Mouse (Mus musculus) cerebellum, adult 18-20 months (tissue): Measurements from ENCODE around the gene Kdm4a.

Experiments used
- DNase-seq, 2 experiments: peaks; one replicate each; pipeline ENCODE4 v3.0.0; 2021

Kdm4a gene

DNA sequence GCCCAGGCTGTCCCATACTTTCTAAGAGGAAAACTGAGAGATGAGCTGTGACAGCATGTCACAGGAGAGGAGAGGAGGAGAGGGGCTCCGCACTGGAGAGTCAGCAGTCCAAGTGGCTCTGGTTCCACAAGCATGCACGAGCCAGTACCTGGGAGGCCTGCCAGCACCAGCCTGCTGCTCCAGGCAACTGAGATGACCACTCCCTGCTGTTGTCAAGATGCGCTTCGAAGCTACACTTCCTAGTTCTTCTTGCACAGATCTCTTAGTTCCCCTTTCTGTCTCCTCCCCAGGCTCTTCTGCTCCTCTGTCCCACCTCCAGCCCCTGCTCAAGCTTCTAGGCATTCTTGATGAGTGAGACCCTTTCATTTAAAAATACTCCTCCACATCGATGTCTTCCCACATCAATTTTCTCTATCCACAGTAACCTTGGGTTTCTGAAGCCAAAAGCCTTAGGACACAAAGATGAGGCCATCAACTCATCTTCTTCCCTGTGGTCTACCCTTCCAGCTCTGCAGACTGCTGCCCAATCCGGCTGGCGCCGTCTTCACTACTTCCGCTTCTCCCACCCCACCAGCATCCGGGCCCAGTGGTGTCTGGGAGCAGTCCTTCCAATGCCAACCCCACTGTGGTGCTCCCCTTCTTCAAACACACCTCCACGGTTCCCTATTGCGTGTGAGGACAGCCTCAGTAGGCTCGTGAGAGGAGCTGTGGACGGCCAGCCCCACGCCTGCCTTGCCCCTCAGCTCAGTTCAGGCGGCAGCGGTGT is 27.6 kb downstream of the Kdm4a start:
- peak; percentile 91 to 93 for DNase-seq

DNA sequence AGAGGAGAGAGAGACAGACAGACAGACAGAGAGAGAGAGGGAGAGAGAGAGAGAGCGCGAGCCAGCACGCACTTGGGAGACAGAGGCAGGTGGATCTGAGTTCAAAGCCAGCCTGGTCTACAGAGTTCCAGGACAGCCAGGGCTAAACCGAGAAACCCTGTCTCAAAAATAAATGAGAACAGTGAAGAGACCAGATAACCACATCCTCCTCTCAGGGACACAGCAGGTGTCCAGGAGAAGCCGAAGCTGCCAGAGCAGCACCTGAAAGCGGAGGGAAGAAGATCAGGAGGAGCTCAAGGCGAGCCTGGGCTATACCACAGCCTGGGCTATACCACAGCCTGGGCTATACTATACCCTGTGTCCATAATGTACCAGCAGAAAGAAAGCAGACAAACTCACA is 29.0 kb downstream of the Kdm4a start:
- DNase-seq: no peak

DNA sequence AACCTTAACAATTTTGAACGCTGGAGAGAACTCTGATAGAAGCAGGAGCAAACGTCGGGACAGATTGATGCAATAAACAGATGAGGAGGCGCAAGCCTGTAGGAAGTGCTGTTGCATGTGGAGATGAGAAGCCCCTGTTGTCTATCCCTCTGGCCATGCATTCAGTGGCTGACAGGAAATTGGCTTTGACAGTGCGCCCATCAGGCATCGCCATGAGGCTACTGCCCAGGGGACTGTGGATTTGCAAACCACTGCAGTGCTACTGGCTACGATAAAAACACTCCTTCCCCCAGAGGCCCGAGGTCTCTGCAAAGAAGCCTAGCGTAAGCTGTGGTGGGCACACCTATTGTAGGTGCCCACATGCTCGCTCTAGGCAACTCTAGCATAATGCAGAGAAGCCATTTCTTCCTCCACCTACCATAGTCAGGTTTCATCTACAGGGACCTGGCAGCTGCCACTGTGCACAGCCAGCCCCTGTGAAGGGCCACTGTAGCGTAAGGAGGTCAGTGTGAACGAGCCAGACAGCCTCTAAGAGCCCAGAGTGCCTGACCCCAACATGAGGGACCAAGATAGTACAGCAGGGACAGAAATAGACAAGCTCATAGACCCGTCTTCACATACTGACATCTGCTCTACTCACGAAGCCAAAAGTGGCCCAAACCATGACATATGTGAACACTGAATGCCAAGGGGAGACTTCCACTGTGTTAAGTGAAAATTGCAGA is 29.7 kb downstream of the Kdm4a start:
- peak; percentile 76 to 86 for DNase-seq

DNA sequence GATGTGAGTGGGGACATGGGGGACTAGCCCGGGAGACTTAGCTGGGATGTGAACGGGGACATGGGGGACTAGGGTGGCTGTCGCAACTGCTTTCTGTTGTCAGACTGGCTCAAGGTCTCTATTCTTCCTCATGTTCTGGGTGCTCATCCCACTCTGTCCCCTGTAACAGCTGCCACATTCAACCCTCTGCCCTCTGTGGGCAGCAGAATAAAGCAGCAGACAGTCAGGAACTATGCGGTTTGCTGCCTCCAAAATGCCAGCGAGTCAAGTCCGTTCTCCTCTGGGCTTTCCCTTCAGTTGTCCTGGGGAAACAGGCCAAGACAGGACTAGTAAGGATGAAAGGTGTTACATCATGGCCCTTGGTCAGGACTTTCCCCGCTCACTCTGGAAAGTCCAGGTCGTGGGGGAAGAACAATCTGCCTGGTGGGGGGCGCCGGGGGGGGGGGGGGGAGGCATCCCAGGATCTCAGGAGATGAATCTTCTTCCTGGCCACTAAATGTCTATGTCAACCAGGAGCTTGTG is 30.7 kb downstream of the Kdm4a start:
- no peak for DNase-seq

DNA sequence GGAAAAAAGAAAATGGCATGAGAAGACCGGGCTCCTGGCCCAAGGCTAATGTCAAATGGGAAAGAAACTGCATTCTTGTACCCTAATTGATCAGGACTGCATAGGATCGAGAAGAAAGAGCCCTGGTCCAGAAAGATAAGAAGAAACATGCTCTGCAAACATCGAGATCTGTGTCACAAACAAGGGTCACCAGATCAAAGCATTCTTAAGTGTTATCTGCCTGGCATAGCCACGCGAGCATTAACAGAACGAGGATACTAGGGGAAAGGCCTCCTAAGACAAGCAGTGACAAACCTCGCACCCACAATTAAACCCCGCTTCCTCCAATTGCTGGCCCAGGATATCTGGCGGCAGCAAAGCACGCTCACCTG is 31.5 kb downstream of the Kdm4a start:
- no peak for DNase-seq

DNA sequence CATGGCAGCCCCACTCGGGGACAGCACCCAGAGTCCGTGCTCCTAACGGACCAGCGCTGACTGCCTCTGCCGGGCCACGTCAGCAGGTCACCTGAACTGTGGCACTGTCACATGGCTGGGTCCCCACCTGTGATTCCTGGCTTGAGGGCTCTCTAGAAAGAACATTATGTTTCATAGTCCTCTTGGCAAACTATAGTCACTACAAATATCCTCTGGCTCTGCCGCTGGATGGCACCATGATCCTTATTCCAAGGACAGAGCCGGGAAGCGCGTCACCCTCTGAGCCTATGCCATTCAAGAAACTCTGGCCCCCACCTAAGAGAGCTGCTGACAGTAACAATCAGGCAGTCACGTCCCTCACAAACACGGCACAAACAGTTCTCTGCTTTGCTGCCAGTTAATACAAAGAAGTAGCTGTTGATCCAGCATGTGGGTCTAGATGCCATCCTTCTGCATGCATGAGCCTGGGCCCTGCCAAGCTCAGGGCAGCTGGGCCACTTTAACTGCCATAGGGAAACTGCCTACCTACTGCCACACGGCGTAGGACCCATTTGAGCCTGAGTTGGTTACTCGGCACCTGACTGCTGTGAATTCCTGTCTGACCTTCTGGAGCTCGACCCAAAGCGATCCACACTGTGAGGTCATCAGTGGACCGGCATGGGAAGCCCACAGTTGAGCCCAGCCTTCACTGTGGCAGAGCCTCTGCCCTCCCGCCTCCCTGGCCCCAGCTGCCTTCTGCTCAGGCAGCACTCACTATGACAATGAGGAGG is 32.1 kb downstream of the Kdm4a start:
- DNase-seq: peak; percentile 50 to 57

DNA sequence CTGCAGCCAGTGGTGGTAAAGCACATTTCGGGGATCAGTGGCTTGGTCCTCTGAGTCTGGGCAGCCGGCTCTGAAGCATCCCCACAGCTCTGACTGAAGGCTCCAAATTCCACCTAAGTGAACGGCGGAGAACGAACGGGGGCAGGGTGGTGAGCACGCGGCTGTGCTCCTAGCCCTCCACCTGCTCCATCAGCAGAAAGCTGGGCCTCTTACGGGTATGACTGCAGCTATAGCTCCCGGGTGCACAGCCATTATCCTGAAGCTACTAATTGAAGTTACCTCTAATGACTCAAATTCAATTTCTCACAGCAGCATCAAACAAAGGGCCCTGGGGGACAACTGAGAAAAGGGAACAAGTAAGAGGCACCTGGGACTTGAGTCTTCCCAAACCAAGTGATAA is 32.8 kb downstream of the Kdm4a start:
- DNase-seq: no peak

DNA sequence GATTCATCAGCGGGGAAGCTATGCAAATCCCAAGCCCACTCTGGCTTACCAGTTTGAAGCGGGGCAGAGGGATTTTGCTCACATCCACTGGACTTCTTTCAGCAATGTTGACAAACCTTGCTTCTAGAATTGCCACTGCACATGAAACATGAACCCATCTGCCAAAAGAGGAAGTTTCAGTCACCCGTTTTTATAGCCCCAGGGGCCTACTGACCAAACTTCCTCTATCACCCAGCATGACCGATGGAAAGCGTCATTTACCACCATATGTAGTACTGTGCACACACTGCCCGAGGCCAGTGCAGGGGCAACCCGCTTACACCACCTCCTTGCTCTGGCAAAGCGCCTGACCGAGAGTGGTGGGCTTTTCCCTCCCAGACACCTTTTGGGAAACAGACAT is 35.5 kb downstream of the Kdm4a start:
- DNase-seq: no peak

DNA sequence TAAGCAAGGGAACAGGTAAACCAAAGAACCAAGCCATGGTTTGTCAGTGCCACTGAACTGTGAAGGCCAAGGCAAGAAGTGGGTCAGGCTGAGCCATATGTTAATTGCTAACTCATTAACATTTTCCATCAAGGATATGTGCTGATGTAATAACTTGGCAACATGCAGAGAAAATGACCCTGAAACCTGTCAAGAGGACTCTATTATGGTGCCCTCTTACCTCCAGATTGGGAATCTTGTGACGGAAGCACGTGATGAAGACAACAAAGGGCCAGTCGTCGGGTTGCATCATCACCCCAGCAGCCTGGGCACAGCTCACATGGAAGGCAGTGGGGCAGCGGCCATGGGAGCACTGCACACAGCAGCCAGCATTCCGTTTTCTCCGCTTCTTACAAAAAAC is 36.2 kb downstream of the Kdm4a start:
- no peak for DNase-seq

DNA sequence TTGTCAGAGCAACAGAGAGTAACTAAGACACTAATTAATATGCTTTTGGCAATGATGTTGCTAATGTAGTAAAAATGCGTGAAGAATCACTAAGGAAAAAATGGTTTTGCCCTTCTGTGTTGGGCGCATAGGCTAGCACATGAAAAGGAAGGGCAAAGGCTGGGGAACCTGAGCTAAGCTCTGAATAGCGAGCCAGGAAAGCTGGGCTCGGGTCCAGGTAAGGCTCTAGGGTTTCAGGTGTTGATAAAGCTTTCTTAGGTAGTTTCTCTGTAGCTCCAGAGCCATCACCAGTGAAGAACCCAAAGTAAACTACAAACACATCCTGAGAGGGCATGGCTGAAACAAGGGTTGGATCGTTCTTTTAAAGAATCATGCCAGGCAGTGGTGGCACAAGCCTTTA is 38.3 kb downstream of the Kdm4a start:
- DNase-seq: peak in 1 of 2 experiments; percentile 42

DNA sequence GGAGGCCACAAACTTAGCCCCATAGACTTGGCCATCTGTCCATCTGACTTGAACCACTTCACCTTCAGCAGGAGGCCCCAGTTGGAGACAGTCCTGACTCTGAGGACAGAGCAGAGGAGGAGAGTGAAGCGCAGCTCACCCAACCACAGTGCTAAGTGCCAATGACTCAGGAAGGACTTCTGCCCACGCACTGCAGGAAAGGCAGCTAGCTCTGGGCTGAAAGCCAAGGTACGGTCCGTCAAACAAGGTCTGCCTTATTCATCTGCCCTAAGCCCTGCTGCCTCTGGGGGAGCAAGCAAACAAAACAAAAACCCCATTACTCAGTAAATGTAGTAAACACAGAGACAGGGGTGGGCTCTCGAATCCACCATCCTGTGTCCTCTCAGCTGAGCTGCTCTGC is 41.0 kb downstream of the Kdm4a start:
- peak; percentile 86 to 91 for DNase-seq

DNA sequence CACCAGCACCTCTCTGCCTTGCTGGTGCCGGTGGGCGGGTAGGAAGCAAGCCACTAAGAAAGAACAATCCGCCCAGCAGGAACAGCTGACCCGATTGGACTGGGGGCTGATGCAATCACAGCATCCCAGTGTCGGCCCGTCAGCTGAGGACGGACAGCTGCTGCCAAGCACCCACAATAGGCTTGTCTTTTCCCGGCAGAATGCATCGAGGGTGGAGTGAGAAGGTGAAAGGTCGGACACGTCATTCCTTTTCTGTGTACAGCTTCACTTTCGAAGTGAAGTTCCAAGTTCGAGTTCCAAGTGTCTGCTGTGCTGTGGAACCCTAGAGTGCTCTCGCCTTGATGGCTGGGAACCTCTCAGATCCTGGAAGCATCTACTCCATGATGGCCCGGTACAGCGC is 42.0 kb downstream of the Kdm4a start:
- peak in 1 of 2 experiments; percentile 32 for DNase-seq

DNA sequence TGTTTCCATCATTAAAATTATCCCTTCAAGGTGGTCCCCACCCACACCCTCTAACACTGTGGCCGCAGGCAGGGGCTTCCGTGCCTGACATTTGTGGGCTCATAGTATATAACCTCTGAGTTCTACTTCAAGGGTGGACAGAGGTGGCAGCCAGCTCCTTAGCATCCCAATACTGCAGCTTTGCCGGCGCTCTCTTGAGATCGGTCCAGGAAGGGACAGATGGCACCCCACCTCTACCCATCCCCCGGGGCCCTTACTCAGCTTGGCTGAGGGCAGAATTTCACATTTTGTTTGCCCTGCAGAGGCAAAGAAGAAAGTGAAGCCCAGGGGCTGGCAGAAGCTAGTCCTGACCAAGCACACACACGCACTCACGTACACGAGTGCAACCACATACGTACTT is 42.5 kb downstream of the Kdm4a start:
- peak; percentile 62 to 66 for DNase-seq

DNA sequence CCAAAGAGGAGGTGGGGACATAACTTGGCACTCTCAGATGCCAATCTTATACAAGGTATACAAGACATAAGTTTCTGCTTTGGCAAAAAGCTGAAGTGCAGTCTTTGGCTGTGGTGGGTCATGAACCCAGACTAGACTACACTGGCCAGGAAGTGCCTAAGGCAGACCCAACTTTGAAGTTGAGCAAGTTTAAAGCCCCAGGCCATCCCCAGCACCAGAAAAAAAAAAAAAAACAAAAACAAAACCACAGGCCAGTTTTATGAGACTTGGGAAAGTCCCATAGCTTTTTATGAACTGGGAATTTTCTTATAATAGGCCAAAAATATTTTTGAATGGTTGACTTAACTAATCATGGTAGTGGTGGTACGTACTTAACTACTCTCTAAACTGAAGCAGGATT is 44.4 kb downstream of the Kdm4a start:
- DNase-seq: no peak

DNA sequence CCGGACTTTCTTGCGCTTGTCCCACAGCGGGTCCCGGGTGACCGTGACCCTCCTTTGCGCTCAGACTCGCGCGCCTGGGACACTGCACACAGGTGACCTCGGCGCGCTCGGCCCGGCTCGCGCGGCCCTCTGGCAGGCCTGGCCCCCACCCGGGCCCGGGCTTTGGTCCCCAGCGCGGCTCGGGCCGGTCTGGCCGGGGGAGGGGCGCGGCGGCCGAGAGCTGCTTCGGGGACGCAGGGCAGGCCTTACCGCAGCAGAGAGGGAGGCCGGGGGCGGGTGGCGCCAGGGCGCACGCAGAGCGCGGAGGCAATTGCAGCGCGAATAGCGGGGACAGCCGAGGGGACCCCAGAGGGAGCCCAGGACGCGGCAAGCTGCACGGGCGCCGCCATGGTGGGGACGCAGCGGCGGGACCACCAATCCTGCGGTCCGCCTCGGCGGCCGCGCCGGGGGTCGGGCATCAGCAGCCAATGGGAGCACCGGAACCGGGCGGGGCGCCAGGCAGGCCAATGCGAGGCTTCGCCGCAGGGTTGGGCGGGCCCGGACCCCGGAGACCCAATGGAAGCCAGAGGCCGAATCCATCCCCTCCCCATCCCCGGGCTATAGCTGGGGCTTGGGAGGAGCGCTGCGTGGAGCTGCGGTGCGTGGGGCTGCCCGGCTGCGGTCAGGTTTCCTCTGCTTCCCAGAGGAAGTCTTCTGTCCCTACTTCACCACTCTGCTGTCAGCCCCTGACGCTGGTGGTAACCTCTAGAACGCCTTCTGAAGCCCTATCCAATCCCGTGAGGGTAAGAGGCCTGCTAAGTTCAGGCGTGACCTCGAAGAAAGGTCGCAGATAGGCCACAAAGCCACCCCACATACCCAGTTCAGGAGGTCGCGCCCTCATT is 45.1 kb downstream of the Kdm4a start, which contains the start of gene St3gal3:
Gene St3gal3 (minus strand): TSS at position 430 of the 881 bp plus-strand sequence.
- DNase-seq: peak; percentile 98 to 99

DNA sequence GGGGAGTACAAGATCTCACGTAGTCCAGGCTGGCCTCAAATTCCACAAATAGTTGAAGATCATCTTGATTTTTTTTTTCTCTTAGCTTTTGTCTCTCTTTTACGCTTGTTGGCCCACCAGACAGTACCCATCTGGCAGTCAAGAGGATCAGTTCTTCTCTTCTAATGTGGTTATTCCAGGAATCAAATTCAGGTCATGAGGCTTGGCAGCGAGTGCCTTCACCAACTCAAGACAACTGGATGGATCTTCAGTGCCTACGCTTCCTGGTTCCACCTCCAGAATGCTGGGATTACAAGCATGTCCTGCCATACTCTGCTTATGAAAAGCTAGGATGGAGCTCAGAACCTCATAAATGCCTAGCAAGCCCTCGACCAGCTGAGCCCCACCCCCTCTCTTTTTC is 48.5 kb downstream of the Kdm4a start:
- DNase-seq: peak; percentile 26 to 43

DNA sequence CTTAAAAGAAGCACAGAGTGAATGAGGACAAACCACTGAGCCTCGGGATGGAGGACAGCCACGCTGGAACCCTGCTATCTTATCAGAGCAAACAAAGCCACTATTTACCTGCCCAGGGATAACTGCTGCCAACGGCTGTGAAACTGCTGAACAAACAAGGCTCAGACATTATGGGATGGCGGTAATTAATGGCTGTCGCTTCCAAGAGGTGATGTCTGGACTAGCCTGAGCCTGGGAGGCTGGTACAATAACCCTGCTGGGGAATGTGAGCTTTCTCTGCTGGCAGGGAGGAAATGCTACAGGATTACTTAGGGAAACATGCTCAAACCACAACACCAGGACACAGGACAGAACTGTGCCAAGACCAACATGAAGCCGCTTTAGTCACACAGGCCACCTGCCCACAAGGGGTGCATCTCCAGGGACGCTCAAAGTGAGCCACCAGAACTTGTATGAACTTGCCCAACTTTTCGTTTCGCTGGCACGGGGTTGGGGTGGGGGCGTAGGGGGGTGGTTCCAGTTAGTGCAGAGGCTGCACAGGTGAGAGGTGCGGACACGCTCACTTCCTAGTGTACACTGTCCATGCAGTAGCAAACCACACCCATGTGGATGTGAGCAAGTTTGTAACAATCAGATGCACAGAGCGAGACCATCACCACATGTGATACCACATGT is 56.7 kb downstream of the Kdm4a start:
- no peak for DNase-seq

DNA sequence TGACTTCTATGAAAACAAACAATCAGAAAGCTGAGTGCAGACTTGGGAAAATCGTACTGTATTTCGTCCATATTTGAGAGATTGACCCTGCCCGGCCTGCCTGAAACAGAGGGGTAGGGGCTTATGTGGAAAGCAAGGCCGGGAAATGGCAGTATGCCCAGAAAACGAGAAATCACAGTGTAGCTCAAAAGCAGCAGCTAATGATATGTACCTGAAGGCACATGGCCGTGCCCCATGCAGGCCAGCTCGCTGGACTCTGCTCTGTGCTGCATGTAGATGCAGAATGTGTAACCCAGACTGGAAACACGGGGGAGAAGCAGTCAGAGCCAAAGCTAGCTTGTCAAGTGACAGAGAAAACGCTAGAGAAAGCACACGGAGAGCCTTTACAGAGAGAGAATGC is 57.8 kb downstream of the Kdm4a start:
- DNase-seq: no peak

DNA sequence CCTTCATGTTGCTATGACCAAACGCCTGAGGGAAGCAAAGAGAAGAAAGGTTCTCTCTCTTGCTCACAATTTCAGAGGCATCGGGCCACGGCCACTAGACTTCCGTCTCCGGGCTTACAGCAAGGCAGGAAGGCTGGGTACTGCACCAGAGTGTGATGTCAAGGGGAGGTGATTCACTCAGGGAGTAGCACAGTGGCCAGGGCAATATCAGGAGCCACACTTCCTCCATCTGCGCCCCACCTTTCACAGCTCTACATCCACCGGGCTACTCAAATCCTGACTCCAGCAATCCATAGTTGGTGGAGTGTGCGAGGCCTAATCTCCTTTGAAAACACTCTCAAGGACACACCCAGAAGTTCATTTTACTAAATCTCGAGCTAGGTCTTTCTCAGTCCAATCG is 62.3 kb downstream of the Kdm4a start:
- no peak for DNase-seq

DNA sequence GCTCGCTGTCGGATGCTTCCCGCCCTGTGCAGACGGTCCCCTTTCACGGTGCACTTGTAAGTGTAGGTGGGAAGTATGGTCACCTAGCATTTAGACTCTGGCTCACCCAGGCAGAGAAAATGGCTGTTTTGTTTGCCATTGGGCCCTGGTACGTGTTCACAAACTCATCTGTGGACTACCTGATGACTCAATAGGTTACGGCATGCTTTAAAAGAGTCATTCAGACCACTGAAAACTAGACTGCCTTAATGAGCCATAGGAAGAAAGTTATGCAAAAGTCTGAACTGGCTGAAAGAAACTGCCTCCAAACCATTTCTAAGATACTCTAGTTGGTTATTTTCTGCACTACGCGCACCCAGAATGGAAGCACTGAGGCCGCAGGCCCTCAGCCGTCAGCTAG is 63.7 kb downstream of the Kdm4a start:
- no peak for DNase-seq

DNA sequence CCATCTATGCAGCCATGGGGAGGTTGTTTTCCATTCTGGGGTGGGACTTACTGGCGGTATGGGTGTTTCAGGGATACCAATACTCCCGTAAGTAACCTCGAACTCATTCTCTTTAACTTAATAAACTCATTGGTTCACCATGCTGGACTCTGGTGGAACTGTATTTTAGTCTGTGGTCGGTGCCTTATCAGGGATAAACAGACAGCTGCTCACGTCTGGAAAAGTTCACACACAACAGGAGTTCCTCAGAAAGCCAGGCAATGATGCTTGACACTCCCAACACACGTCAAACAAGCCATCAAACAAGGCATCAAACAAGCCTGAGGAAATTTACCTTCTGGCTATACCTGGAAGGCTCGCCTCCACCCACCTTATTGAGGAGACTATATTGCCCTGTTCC is 64.7 kb downstream of the Kdm4a start:
- DNase-seq: no peak

DNA sequence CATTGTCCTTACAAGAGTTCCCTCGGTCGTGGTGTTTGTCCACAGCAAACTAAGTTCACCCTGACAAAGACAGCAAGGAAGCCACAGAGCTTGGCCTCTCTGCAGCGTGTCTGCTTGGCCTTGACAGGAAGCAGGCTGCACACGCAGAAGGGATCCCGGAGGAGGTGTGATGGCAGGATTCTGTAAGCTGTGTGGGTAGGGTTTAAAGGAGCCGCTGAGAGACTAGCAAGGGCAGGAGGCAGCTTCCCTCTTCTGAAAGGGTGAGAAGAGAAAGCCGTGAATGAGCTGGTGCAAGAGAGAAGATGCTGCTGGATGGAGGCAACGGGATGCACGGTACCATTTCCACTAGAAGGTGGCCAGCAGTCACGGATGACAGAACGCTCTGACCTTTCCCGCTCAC is 67.2 kb downstream of the Kdm4a start:
- no peak for DNase-seq
